Mouse (Mus musculus): ENCODE results near the gene Iqgap1. TPM values are rescaled to one million over a fixed set of nuclear protein-coding genes. Genes with fewer than 3 reads are reported as not detected.

Iqgap1 gene
- total and polyA plus RNA-seq, 3 experiments: 33.5 to 35.8 (median 34.8) TPM

DNA sequence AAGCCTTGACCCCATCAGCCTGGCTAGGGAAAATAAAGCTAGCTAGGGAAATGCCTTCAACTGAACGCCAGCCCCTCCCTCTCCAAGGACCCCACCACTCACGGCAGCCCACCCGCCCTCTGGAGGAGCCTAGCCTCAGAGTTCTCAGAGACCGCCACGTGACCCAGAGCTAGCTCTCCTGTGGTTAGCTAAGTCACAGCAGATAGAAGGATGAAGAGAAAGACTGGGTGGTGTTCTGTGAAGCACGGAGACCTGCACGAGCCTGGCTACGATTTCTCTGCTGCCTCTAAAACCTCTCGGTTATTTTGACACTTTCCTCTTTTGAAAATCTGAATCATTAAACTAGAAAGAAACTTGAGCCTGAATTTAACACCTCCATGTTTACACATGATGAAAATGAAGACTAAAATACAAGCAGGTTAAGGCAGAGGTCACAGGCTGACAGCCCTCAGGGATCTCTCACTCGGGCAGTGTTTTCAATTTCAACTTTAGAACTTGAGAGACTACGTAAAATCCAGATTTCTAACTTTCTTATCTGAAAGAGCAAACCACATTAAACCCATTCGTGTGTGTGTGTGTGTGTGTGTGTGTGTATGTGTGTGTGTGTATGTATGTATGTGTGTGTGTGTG is 145.4 kb downstream of the Iqgap1 start:
- intact Hi-C loops (cut with DNase I): no loop called here
- Histone ChIP-seq H3K4me3 (no peak overlapping the region), H3K9ac (ENCODE audit: low read depth, low read length) (no peak overlapping the region), H3K79me2 (replicated peaks; ENCODE audit: control insufficient read depth, insufficient read depth, low read length) (peaks cover 11% of the 10 kb centered on the region), H3K27me3 (ENCODE audit: control insufficient read depth, insufficient read depth, low read length) (no peaks in the 10 kb centered on the region), H3K4me1 (ENCODE audit: control insufficient read depth, insufficient read depth, low read length) (peaks cover 13% of the 10 kb centered on the region), H3K27ac (no peak overlapping the region), H3K36me3 (ENCODE audit: control insufficient read depth, insufficient read depth, low read length) (no peaks in the 10 kb centered on the region)
- DNase-seq: no peak
- WGBS: 46% methylated on average over 12 of the region's 12 CpGs
- TF ChIP-seq CTCF (IDR thresholded peaks at IDR 0.05) (no peak), EP300 (IDR thresholded peaks at IDR 0.05; ENCODE audit: insufficient read depth, low read depth, low read length) (no peak), POLR2A (IDR thresholded peaks at IDR 0.05; ENCODE audit: insufficient read depth, low read depth, low read length) (no peak)

DNA sequence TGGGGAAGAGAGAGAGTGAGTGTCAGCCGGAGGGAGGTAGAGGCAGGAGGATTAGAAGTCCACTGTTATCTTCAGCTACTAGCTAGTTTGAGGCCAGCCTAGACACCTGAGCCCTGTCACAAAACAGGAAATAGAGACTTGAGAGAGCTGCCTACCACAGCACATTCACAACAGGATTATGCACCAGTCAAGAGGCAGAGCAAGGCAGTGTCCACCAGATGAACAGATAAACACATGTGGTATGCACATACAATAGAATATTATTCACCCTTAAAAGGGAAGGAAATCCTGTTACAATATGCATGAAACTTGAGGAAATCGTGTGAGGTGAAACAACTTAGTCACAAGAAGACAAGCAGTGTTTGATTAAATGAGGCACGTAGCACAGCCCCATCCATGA is 153.5 kb downstream of the Iqgap1 start:
- Histone ChIP-seq H3K36me3 (ENCODE audit: control insufficient read depth, insufficient read depth, low read length) (peaks cover 5% of the 10 kb centered on the region; the same call in 1 of the 2 replicates), H3K4me1 (ENCODE audit: control insufficient read depth, insufficient read depth, low read length) (peaks cover 5% of the 10 kb centered on the region), H3K4me3 (no peak overlapping the region), H3K9ac (ENCODE audit: low read depth, low read length) (no peak overlapping the region), H3K27ac (no peak overlapping the region), H3K79me2 (replicated peaks; ENCODE audit: control insufficient read depth, insufficient read depth, low read length) (no peaks in the 10 kb centered on the region), H3K27me3 (ENCODE audit: control insufficient read depth, insufficient read depth, low read length) (no peaks in the 10 kb centered on the region)
- no peak for DNase-seq
- 59% methylated on average over 3 of the region's 3 CpGs for WGBS
- intact Hi-C loops (cut with DNase I): no loop called here
- TF ChIP-seq EP300 (IDR thresholded peaks at IDR 0.05; ENCODE audit: insufficient read depth, low read depth, low read length): no peak
- no peak for TF ChIP-seq POLR2A (IDR thresholded peaks at IDR 0.05; ENCODE audit: insufficient read depth, low read depth, low read length)
- no peak for TF ChIP-seq CTCF (IDR thresholded peaks at IDR 0.05)

DNA sequence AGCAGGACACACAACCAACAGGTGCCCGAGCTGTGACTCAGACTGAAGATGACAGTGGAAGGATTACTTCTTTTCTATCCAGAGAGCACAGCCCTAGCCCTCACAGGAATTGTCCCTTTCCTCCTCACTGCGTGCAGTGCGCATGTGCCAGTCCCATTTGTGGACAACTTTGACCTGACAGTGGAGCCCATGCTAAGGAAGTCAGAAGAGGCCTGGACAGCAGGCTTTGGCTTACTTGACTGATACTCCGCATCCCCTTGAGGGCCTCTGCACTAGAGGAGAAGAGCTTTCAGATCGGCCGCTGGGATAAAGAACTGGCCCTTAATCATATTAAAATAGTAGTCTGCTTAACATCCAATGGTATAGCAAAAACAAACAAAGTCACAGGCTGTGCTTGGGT is 154.9 kb downstream of the Iqgap1 start:
- no peaks in the 10 kb centered on the region for H3K27me3 ChIP-seq (ENCODE audit: control insufficient read depth, insufficient read depth, low read length)
- H3K27ac ChIP-seq: no peak overlapping the region
- no peaks in the 10 kb centered on the region for H3K79me2 ChIP-seq (replicated peaks; ENCODE audit: control insufficient read depth, insufficient read depth, low read length)
- DNase-seq: no peak
- peaks cover 12% of the 10 kb centered on the region for H3K4me1 ChIP-seq (ENCODE audit: control insufficient read depth, insufficient read depth, low read length)
- H3K4me3 ChIP-seq: no peak overlapping the region
- intact Hi-C loops (cut with DNase I): no loop called here
- TF ChIP-seq POLR2A (IDR thresholded peaks at IDR 0.05; ENCODE audit: insufficient read depth, low read depth, low read length) (no peak), EP300 (IDR thresholded peaks at IDR 0.05; ENCODE audit: insufficient read depth, low read depth, low read length) (no peak), CTCF (IDR thresholded peaks at IDR 0.05) (no peak)
- H3K9ac ChIP-seq (ENCODE audit: low read depth, low read length): no peak overlapping the region
- H3K36me3 ChIP-seq (ENCODE audit: control insufficient read depth, insufficient read depth, low read length): peaks cover 5% of the 10 kb centered on the region; the same call in 1 of the 2 replicates
- 86% methylated on average over 6 of the region's 6 CpGs for WGBS

DNA sequence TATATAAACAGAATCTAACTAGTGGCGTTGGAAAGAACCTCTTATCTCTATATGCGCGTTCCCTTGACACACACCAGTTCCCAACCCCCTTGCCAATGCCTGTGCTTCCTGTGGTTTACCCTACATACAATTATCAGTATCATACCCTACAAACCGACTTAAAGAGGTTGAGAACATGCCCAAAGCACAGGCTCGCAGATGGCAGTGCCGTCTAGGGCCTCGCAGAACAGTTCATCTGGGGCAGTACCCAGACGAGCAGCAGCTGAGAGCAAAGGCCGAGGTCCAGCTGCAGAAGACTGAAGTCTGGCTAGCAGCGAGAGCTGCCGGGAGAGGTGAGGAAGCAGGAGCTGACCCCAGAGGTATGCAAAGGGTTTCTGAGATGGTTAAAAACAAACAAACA is 158.6 kb downstream of the Iqgap1 start:
- no peak for DNase-seq
- H3K9ac ChIP-seq (ENCODE audit: low read depth, low read length): peak overlapping the region; percentile 9; the same call in 1 of the 2 replicates
- TF ChIP-seq POLR2A (IDR thresholded peaks at IDR 0.05; ENCODE audit: insufficient read depth, low read depth, low read length): no peak
- no peak for TF ChIP-seq EP300 (IDR thresholded peaks at IDR 0.05; ENCODE audit: insufficient read depth, low read depth, low read length)
- no peak for TF ChIP-seq CTCF (IDR thresholded peaks at IDR 0.05)
- no peak overlapping the region for H3K4me3 ChIP-seq
- peaks cover 2% of the 10 kb centered on the region; the same call in 1 of the 2 replicates for H3K36me3 ChIP-seq (ENCODE audit: control insufficient read depth, insufficient read depth, low read length)
- H3K79me2 ChIP-seq (replicated peaks; ENCODE audit: control insufficient read depth, insufficient read depth, low read length): no peaks in the 10 kb centered on the region
- 26% methylated on average over 11 of the region's 11 CpGs for WGBS
- peak overlapping the region; percentile 87 for H3K27ac ChIP-seq
- no peaks in the 10 kb centered on the region for H3K27me3 ChIP-seq (ENCODE audit: control insufficient read depth, insufficient read depth, low read length)
- intact Hi-C loops (cut with DNase I): no loop called here
- H3K4me1 ChIP-seq (ENCODE audit: control insufficient read depth, insufficient read depth, low read length): peaks cover 14% of the 10 kb centered on the region

DNA sequence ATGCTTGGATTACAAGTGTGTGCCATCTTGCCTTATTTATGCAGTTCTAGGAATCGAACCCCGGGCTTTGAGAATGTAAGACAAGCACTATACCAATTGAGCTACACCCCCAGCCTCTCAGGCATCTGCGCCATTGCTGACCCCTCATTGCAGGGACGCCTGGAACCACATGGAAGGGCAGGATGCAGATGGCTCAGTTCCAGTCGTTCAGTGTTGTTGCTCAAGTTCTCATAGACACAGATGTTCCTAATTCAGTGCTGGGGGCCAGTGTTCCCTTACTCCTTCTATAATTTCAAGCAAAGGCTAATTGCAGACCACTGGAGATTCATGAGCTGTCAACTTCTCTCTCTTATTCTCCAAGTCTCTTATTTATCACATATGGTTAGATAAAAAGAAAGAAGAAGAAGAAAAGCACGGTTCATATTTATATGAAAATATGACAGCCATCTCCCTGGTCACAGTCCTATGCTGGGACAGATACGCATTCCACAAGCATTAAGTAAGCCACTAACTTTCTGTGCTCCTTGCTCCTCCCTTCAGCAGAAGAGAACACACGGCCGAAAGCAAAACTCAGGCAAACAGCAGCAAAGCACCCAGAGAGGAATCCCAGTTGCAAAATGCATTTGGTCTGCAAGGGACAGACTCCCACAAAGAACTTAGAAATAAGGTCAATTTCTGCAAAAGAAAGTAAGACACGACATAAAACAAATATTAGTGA is 159.4 kb downstream of the Iqgap1 start:
- H3K79me2 ChIP-seq (replicated peaks; ENCODE audit: control insufficient read depth, insufficient read depth, low read length): no peaks in the 10 kb centered on the region
- peaks cover 14% of the 10 kb centered on the region for H3K4me1 ChIP-seq (ENCODE audit: control insufficient read depth, insufficient read depth, low read length)
- 42% methylated on average over 10 of the region's 10 CpGs for WGBS
- H3K27me3 ChIP-seq (ENCODE audit: control insufficient read depth, insufficient read depth, low read length): no peaks in the 10 kb centered on the region
- no peak overlapping the region for H3K9ac ChIP-seq (ENCODE audit: low read depth, low read length)
- TF ChIP-seq CTCF (IDR thresholded peaks at IDR 0.05) (no peak), POLR2A (IDR thresholded peaks at IDR 0.05; ENCODE audit: insufficient read depth, low read depth, low read length) (0 out of 2 replicates have a peak, but pooled peaks have one; percentile 36), EP300 (IDR thresholded peaks at IDR 0.05; ENCODE audit: insufficient read depth, low read depth, low read length) (no peak)
- peak; percentile 48 to 50 for DNase-seq
- no peak overlapping the region for H3K4me3 ChIP-seq
- peak overlapping the region; percentile 87 for H3K27ac ChIP-seq
- intact Hi-C loops (cut with DNase I): no loop called here
- H3K36me3 ChIP-seq (ENCODE audit: control insufficient read depth, insufficient read depth, low read length): peaks cover 2% of the 10 kb centered on the region; the same call in 1 of the 2 replicates

Other genes starting within 250 kb of the Iqgap1 start
- gene Crtc3, start 137.1 kb downstream of the Iqgap1 start, total RNA-seq (2021): 10 to 100 TPM; 11.0 to 12.9 TPM
- 11.6 and 14.3 TPM in 2 replicates for gene Crtc3, start 137.1 kb downstream of the Iqgap1 start, polyA plus RNA-seq (2012; rRNA removed)
- gene Zscan2, start 34.9 kb upstream of the Iqgap1 start, total RNA-seq (2021): 1 to 10 TPM; 5.7 to 6.3 TPM
- 3.0 and 4.0 TPM in 2 replicates for gene Zscan2, start 34.9 kb upstream of the Iqgap1 start, polyA plus RNA-seq (2012; rRNA removed)
- gene Wdr73, start 75.3 kb upstream of the Iqgap1 start, total RNA-seq (2021): 1 to 10 TPM; 4.3 to 7.2 TPM
- 7.7 and 10.7 TPM in 2 replicates for gene Wdr73, start 75.3 kb upstream of the Iqgap1 start, polyA plus RNA-seq (2012; rRNA removed)
- gene Nmb, start 79.1 kb upstream of the Iqgap1 start, total RNA-seq (2021): 1 to 10 TPM; 7.5 to 9.8 TPM
- 4.2 and 4.9 TPM in 2 replicates for gene Nmb, start 79.1 kb upstream of the Iqgap1 start, polyA plus RNA-seq (2012; rRNA removed)
- gene Sec11a, start 121.8 kb upstream of the Iqgap1 start, total RNA-seq (2021): 10 to 100 TPM; 41.6 to 43.4 TPM
- gene Sec11a, start 121.8 kb upstream of the Iqgap1 start, polyA plus RNA-seq (2012; rRNA removed): 37.3 and 64.8 TPM in 2 replicates
- gene Zfp592, start 167.7 kb upstream of the Iqgap1 start, total RNA-seq (2021): 10 to 100 TPM; 16.1 to 17.1 TPM
- gene Zfp592, start 167.7 kb upstream of the Iqgap1 start, polyA plus RNA-seq (2012; rRNA removed): 10.6 and 11.0 TPM in 2 replicates
- 100 to 1,000 TPM; 117 to 137 TPM for gene Alpk3, start 231.6 kb upstream of the Iqgap1 start, total RNA-seq (2021)
- 32.3 and 32.4 TPM in 2 replicates for gene Alpk3, start 231.6 kb upstream of the Iqgap1 start, polyA plus RNA-seq (2012; rRNA removed)